Mouse (Mus musculus) R1 (cell line): Measurements from ENCODE around the gene Zc3h18.

Source experiments
- DNase-seq: peaks from one replicate; pipeline ENCODE4 v3.0.0-alpha.2; 2018; ENCODE audit warnings: low read depth, low spot score

Zc3h18 gene

GRCm38 (mm10) chr8:122376365-122377231 lies at the start of gene Zc3h18:
Gene Zc3h18 (plus strand): TSS chr8:122376609.
- peak; percentile 97 for DNase-seq

GRCm38 (mm10) chr8:122329072-122329471 lies 47.3 kb upstream of the Zc3h18 start:
- no peak for DNase-seq

GRCm38 (mm10) chr8:122329553-122330239 lies 46.7 kb upstream of the Zc3h18 start:
- no peak for DNase-seq

GRCm38 (mm10) chr8:122330446-122331133 lies 45.8 kb upstream of the Zc3h18 start:
- no peak for DNase-seq

GRCm38 (mm10) chr8:122331134-122331523 lies 45.3 kb upstream of the Zc3h18 start:
- DNase-seq: no peak

GRCm38 (mm10) chr8:122332753-122333506 lies 43.5 kb upstream of the Zc3h18 start:
- peak; percentile 72 for DNase-seq

- DNase-seq: no peak
Measured at GRCm38 (mm10) chr8:122333531-122333930, 42.9 kb upstream of the Zc3h18 start.

GRCm38 (mm10) chr8:122334791-122335490 lies 41.5 kb upstream of the Zc3h18 start:
- DNase-seq: no peak

- DNase-seq: no peak
Measured at GRCm38 (mm10) chr8:122335638-122336250, 40.7 kb upstream of the Zc3h18 start.

GRCm38 (mm10) chr8:122336251-122336910 lies 40.0 kb upstream of the Zc3h18 start:
- DNase-seq: peak; percentile 77

- DNase-seq: no peak
Measured at GRCm38 (mm10) chr8:122338852-122339251, 37.6 kb upstream of the Zc3h18 start.

GRCm38 (mm10) chr8:122340761-122341160 lies 35.6 kb upstream of the Zc3h18 start:
- DNase-seq: peak; percentile 49

GRCm38 (mm10) chr8:122341790-122342189 lies 34.6 kb upstream of the Zc3h18 start:
- DNase-seq: no peak

GRCm38 (mm10) chr8:122342362-122342761 lies 34.0 kb upstream of the Zc3h18 start:
- DNase-seq: no peak

- no peak for DNase-seq
Measured at GRCm38 (mm10) chr8:122342806-122343209, 33.6 kb upstream of the Zc3h18 start.

GRCm38 (mm10) chr8:122343341-122343740 lies 33.1 kb upstream of the Zc3h18 start:
- DNase-seq: no peak

GRCm38 (mm10) chr8:122343758-122344157 lies 32.7 kb upstream of the Zc3h18 start:
- DNase-seq: no peak

GRCm38 (mm10) chr8:122344219-122344618 lies 32.2 kb upstream of the Zc3h18 start:
- DNase-seq: peak; percentile 46

GRCm38 (mm10) chr8:122345181-122346095 lies 31.0 kb upstream of the Zc3h18 start:
- DNase-seq: no peak
